Mouse (Mus musculus) fat pad, adult 2 months (tissue): ENCODE measurements around the gene Gas1.

Source experiments
- DNase-seq: peaks from one replicate; pipeline ENCODE4 v3.0.0-alpha.2; 2011; ENCODE audit warnings: low read depth, low spot score; ENCODE audit errors: extremely low read depth

Gas1 gene

DNA sequence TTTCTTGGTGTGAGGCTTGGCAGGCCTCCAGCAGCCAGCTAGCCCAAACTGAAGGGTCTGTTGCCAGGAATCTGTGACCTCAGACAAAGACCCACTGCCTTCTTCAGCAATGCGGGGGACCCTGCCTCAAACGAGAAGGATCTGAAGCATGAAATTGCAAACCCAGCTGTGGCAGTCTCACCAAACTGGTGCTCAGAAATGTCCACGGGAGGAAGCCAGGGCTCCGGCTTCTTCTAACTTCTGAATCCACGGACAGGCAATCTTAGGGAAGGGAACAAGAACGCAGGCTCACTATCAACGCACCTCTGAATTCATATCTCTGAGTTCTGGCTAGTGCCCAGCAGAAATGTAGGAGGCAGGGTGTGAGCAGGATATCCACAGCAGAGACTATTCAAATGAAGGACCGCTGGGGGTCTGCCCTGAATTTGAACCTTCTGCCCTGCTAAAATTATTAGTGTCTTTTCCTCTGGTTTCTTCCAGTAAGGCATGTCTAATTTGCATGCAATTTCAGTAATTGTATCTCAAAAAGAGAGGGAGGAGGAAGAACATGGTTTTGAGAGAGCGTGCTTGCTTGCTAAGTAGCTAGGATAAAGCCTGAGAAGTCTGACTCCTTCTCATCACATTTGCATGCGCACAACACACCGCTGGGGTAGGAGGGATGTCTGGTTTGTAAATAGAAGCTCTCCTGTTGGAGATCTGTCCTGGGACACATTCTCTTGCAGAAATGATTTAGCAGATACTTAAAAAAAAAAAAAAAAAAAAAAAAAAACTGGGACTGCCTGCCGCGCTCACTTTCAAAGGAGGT lies 51.5 kb downstream of the Gas1 start:
- DNase-seq, result no peak

DNA sequence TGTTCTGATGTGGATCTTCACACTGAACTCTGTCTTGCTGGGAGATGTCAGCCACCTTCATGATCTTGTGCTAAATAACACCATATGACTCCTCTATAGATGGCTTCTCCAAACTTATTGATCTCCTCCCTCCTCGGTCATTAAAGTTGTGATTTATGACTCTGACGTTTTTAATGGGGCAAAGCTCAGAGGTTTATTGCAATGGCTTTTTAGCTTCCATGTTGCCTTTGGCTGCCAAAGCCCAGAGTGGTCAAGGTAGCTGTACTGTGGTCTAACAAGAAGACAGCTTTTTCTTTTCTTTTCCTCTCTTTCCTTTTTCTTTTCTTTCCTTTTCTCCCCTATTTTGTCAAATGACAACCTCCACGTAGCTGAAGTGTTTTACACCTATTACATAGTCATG lies 52.1 kb downstream of the Gas1 start:
- no peak for DNase-seq

DNA sequence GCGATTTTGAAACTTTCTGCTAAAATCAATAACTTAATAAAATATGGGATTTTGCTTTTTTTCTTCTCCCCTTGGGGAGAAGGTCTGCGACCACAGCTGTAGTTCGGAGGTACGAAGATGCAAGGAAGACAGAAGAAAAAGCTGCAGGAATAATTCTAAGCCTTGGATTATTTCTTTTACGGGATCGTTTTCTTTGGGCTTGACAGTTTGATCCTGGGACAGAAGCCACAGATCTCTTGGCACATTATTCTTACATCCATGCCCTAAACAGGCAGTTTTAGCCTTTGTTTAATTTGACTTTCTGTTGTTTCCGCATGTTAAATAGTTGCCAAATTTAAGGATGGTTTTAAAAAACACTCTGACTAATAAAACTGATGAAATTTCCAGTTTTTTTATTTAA lies 52.7 kb downstream of the Gas1 start:
- DNase-seq, result no peak
